Mouse (Mus musculus) CH12F3 (cell line): ENCODE data around the gene Erg.

Source experiments
- in situ Hi-C: fragments of 300-500 bp; cut with MboI; formaldehyde crosslinking; loops from 2 replicates; pipeline ENCODE4 v1.14.3; 2020; ENCODE audit warnings: low sequenced_read_pairs

The Erg gene

GRCm38 (mm10) chr16:95360214-95360850, 226.1 kb downstream of the Erg start:
- in situ Hi-C loops, result no loop called here

GRCm38 (mm10) chr16:95356962-95357955, 229.1 kb downstream of the Erg start:
- in situ Hi-C loops, result no loop called here

- in situ Hi-C loops, result no loop called here
These were observed 232.6 kb downstream of the Erg start for GRCm38 (mm10) chr16:95353838-95354237.

- in situ Hi-C loops, result no loop called here
These were observed 234.1 kb downstream of the Erg start for GRCm38 (mm10) chr16:95352266-95352665.

GRCm38 (mm10) chr16:95350499-95350898, 235.9 kb downstream of the Erg start:
- in situ Hi-C loops, result no loop called here

GRCm38 (mm10) chr16:95349745-95350144, 236.6 kb downstream of the Erg start:
- in situ Hi-C loops, result loop anchor here (10.0 kb wide), 1 partner anchor 615 kb away; no protein-coding TSS in a partner anchor

GRCm38 (mm10) chr16:95349344-95349743, 237.0 kb downstream of the Erg start:
- in situ Hi-C loops, result loop anchor here (10.0 kb wide), 1 partner anchor 615 kb away; no protein-coding TSS in a partner anchor

GRCm38 (mm10) chr16:95348555-95348954, 237.8 kb downstream of the Erg start:
- in situ Hi-C loops, result loop anchor here (10.0 kb wide), 1 partner anchor 616 kb away; no protein-coding TSS in a partner anchor

GRCm38 (mm10) chr16:95347202-95347601, 239.2 kb downstream of the Erg start:
- in situ Hi-C loops, result loop anchor here (10.0 kb wide), 1 partner anchor 618 kb away; no protein-coding TSS in a partner anchor

GRCm38 (mm10) chr16:95345882-95346281, 240.5 kb downstream of the Erg start:
- in situ Hi-C loops, result loop anchor here (10.0 kb wide), 1 partner anchor 619 kb away; no protein-coding TSS in a partner anchor

GRCm38 (mm10) chr16:95344961-95345360, 241.4 kb downstream of the Erg start:
- in situ Hi-C loops, result loop anchor here (10.0 kb wide), 1 partner anchor 620 kb away; no protein-coding TSS in a partner anchor

- in situ Hi-C loops, result loop anchor here (10.0 kb wide), 1 partner anchor 623 kb away; no protein-coding TSS in a partner anchor
These were observed 244.4 kb downstream of the Erg start for GRCm38 (mm10) chr16:95342030-95342429.

GRCm38 (mm10) chr16:95340885-95341791, 245.3 kb downstream of the Erg start:
- in situ Hi-C loops, result loop anchor here (10.0 kb wide), 1 partner anchor 624 kb away; no protein-coding TSS in a partner anchor

- in situ Hi-C loops, result no loop called here
These were observed 254.2 kb downstream of the Erg start for GRCm38 (mm10) chr16:95332159-95332558.

- in situ Hi-C loops, result no loop called here
These were observed 264.3 kb downstream of the Erg start for GRCm38 (mm10) chr16:95321945-95322625.
